Mouse (Mus musculus) hindbrain, embryonic 13.5 days (tissue): ENCODE data around the gene Pdgfc. TPM values are rescaled to one million over a fixed set of nuclear protein-coding genes. Genes with fewer than 3 reads are reported as not detected.

Experiments
- ATAC-seq: fragments of 200-750 bp; cut with Nextera tagmentation; 2 replicates; pipeline ENCODE4 v1.8.0; 2017; ENCODE audit warnings: moderate TSS enrichment; ENCODE audit not compliant: low FRiP score
- H3K27ac ChIP-seq: fragments of 300-500 bp; sonication (generic); 2 replicates; pipeline ENCODE4 v1.5.1; 2015; ENCODE audit warnings: inconsistent platforms, mild to moderate bottlenecking, moderate library complexity
- H3K27me3 ChIP-seq: fragments of 300-500 bp; sonication (generic); 2 replicates; pipeline ENCODE4 v1.6.1; 2015; ENCODE audit warnings: mild to moderate bottlenecking, inconsistent platforms
- H3K36me3 ChIP-seq: fragments of 300-500 bp; sonication (generic); 2 replicates; pipeline ENCODE4 v1.6.1; 2015; ENCODE audit warnings: mild to moderate bottlenecking, inconsistent platforms
- H3K4me1 ChIP-seq: fragments of 300-500 bp; sonication (generic); replicated peaks from 2 replicates; pipeline ENCODE4 v1.6.1; 2015; ENCODE audit warnings: inconsistent platforms
- H3K4me2 ChIP-seq: fragments of 300-500 bp; sonication (generic); 2 replicates; pipeline ENCODE4 v1.6.1; 2015; ENCODE audit warnings: inconsistent platforms, mild to moderate bottlenecking, moderate library complexity
- H3K4me3 ChIP-seq: fragments of 300-500 bp; sonication (generic); 2 replicates; pipeline ENCODE4 v1.5.1; 2015; ENCODE audit warnings: mild to moderate bottlenecking, inconsistent platforms
- H3K9ac ChIP-seq: fragments of 300-500 bp; sonication (generic); 2 replicates; pipeline ENCODE4 v1.6.1; 2015; ENCODE audit warnings: mild to moderate bottlenecking, inconsistent platforms
- H3K9me3 ChIP-seq: fragments of 300-500 bp; sonication (generic); 2 replicates; pipeline ENCODE4 v1.6.1; 2016; ENCODE audit warnings: inconsistent platforms
- WGBS: fragments of 180-500 bp; shearing (Covaris S2); methylation state at CpG from one replicate; pipeline ENCODE4 v1.1.7; 2015; 5-methylcytosine and 5-hydroxymethylcytosine counted together
- polyA plus RNA-seq: library from polyadenylated mRNA; unstranded; fragments of >200 nt; fragmentation: Nextera tagmentation; extraction: Ambion mirVana; gene quantifications from 2 replicates; pipeline ENCODE4 v1.2.1, GENCODE M21; 2015

Gene Pdgfc
- 5.3 and 6.8 TPM in 2 replicates for polyA plus RNA-seq

DNA sequence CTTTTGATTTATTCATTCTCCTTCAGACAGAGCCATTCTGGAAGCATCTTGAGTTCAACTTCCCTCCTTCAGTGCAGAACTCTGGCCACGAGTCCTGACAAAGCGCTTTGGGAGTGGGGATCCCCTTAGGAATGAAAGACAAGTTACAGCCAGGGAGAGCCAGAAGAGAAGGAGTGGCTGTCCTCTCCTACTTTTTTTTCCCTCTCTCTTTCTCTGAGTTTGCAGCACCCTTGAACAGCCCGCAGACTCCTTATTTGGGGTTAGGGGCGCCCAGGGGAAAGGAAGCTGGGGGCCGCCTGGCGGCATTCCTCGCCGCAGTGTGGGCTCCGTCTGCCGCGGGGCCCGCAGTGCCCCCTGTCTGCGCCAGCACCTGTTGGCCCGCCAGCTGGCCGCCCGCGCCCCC, at the start of gene Pdgfc:
TSS of gene Pdgfc (plus strand) at position 266 of the 403 bp plus-strand sequence.
- peaks cover 16% of the 10 kb centered on the region for H3K4me1 ChIP-seq
- peak within 1 kb of the TSS; percentile 93 for H3K4me2 ChIP-seq
- H3K27me3 ChIP-seq = no peaks in the 10 kb centered on the region
- peak within 1 kb of the TSS; percentile 78 for H3K9ac ChIP-seq
- no peaks in the 10 kb centered on the region for H3K9me3 ChIP-seq
- H3K4me3 ChIP-seq = peak within 1 kb of the TSS; percentile 77
- peak; percentile 79; the same call in 1 of the 2 replicates for ATAC-seq
- no peaks in the 10 kb centered on the region for H3K36me3 ChIP-seq
- WGBS = 2% methylated on average over 13 of the region's 17 CpGs
- peak within 1 kb of the TSS; percentile 77 for H3K27ac ChIP-seq

DNA sequence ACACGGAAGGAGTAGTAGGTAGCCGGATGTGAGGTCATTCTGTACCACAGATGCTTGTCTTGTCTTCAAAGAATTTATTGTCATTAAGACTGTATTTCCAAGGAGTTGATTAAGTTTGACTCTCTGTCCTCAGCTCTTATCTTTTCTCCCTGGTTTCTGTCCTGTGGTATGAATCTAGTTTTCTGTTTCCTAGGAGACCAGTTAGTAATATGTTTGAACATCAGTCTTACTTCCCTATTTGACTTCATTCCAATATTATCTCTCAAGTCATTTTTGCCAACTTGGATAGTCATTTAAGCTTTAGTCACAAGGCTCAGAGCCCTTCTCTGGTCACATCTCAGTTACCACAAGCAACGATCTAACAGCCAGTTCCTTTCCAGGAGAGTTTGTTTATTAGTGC, 27.0 kb upstream of the Pdgfc start:
- no peak for ATAC-seq
- H3K27ac ChIP-seq = no peak overlapping the region
- H3K27me3 ChIP-seq = no peaks in the 10 kb centered on the region
- H3K4me2 ChIP-seq = no peak overlapping the region
- no peaks in the 10 kb centered on the region for H3K36me3 ChIP-seq
- no peak overlapping the region for H3K9ac ChIP-seq
- H3K4me1 ChIP-seq = no peaks in the 10 kb centered on the region
- H3K9me3 ChIP-seq = no peaks in the 10 kb centered on the region
- H3K4me3 ChIP-seq = no peak overlapping the region
- 91% methylated on average over 3 of the region's 3 CpGs for WGBS

DNA sequence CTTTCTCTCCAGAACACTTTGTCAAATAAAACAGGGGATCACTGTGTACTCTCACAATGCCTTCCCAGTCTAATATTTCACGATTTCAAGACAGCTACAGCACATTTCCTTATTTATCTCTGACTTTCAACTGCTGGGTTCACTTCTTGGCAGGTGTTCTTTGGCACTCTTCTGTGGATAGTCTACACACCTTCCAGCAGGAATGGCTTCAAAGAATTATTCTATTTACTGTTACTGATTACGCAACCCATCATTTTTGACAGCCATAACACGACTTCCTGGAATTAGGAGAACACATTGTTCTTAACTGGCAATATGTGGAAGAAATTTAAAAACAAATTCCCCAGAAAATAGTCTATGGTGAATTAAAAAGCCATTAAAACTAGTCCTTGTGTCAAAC, 26.3 kb upstream of the Pdgfc start:
- no peaks in the 10 kb centered on the region for H3K4me1 ChIP-seq
- ATAC-seq = no peak
- no peaks in the 10 kb centered on the region for H3K9me3 ChIP-seq
- no peak overlapping the region for H3K27ac ChIP-seq
- no peak overlapping the region for H3K4me3 ChIP-seq
- H3K27me3 ChIP-seq = no peaks in the 10 kb centered on the region
- no peaks in the 10 kb centered on the region for H3K36me3 ChIP-seq
- no peak overlapping the region for H3K9ac ChIP-seq
- WGBS = 80% methylated on average over 3 of the region's 3 CpGs
- H3K4me2 ChIP-seq = no peak overlapping the region

DNA sequence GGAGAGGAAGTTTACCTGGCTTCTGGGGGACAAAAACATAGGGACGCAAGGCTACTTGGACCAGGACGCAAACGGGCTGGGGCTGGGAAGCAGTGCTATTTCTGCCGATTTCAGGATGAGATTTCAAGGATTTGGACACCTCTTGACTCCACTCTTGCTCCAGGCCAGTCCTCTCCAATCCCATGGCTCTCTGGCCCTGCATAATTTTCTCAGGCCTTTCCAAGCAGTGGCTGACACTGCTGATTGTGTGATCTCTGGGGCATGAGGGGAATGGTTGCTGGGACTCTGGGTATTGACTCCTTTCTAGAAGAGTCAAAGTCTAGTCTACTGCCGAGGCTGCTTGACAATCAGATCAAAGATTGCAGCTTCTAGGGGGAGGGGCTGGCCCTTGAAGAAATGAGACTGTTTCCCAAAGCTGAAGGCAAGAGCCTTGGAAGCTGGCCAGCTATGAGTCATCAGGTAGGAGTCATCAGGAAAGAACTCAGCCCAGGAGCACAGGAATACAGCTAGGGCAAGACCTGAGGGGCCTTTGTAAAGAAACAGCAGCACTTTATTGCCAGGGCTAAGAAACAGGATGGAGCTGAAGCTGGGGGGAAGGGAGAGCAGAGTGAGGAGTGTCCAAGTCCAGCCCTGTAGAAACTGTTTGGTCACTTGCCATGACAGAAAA, 18.7 kb upstream of the Pdgfc start:
- Histone ChIP-seq H3K9ac (no peak overlapping the region), H3K27me3 (no peaks in the 10 kb centered on the region), H3K4me2 (no peak overlapping the region), H3K27ac (no peak overlapping the region), H3K4me1 (no peaks in the 10 kb centered on the region), H3K9me3 (no peaks in the 10 kb centered on the region), H3K36me3 (no peaks in the 10 kb centered on the region), H3K4me3 (no peak overlapping the region)
- 82% methylated on average over 5 of the region's 5 CpGs for WGBS
- no peak for ATAC-seq

DNA sequence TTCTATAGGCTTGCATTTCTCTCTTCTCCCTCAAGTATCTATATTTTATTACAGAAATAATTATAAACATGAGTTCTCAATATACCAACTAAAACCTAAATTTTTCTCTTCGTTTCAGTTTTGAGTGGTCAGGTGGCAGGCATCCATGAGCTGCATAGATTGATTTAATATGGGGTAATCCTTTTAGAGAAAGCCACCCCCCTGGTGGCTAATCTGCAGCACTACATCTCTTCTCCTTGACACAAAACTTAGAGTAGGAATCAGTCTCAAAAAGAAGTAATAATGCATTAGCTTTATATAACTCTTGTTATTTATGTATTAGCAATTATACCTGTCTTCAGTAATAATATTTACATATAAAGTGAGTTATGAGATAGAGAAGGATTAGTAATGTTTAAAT, 16.2 kb upstream of the Pdgfc start:
- H3K9me3 ChIP-seq = no peaks in the 10 kb centered on the region
- H3K4me1 ChIP-seq = no peaks in the 10 kb centered on the region
- no peak for ATAC-seq
- 50% methylated on average over 1 of the region's 1 CpGs for WGBS
- no peaks in the 10 kb centered on the region for H3K27me3 ChIP-seq
- H3K27ac ChIP-seq = no peak overlapping the region
- no peak overlapping the region for H3K4me2 ChIP-seq
- no peaks in the 10 kb centered on the region for H3K36me3 ChIP-seq
- no peak overlapping the region for H3K9ac ChIP-seq
- no peak overlapping the region for H3K4me3 ChIP-seq

DNA sequence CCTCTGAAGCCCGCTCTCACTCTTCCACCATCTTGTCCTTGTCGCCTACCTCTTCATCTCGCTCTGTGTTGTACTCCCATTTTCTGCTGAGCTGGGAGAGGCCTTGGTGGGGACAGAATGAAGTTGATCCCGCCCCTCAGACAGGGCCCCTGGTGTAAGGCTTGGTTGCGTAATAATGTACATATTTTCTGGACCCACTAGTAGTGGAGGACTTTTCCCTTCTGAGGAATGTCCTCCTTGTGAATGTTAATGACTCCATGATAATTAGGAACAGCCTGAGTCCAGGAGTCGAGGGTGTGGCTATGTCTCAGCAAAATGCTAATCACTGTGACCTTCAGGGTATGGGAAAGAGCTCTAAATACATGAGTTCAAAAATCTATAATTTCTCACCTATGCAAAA, 14.4 kb upstream of the Pdgfc start:
- Histone ChIP-seq H3K9ac (no peak overlapping the region), H3K4me1 (no peaks in the 10 kb centered on the region), H3K27ac (no peak overlapping the region), H3K9me3 (no peaks in the 10 kb centered on the region), H3K4me2 (no peak overlapping the region), H3K36me3 (no peaks in the 10 kb centered on the region), H3K27me3 (no peaks in the 10 kb centered on the region), H3K4me3 (no peak overlapping the region)
- 78% methylated on average over 6 of the region's 6 CpGs for WGBS
- no peak for ATAC-seq

DNA sequence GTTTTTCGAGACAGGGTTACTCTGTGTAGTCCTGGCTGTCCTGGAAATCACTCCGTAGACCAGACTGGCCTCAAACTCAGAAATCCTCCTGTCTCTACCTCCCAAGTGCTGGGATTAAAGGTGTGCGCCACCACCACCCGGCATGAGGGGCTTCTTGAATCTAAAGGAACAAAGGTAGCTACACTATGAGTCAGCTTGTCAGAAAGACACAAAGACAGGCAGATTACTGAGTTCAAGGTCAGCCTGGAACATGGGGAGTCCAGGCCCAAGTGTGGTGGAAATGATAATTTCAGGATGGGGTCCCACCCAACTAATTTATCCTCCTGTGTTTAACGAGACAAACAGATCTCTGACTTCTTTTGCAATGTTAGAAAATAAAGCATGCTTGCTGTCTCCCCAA, 13.9 kb upstream of the Pdgfc start:
- ATAC-seq = no peak

DNA sequence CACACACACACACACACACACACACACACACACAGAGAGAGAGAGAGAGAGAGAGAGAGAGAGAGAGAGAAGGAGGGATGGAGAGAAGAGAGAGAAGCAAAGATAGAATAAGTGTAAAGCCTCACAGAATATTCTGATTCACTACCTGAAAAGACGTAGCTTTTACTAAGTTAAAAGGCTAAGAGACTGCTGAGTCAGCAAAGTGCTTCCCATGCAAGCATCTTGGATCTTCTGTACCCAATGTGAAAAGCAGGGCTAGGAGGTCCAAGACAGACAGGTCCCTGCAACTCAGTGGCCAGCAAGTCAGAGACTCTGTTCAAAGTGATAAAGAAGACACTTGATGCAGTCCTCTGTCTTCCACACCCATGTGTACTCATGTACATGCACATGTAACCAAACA, 13.4 kb upstream of the Pdgfc start:
- Histone ChIP-seq H3K9me3 (no peaks in the 10 kb centered on the region), H3K27ac (no peak overlapping the region), H3K27me3 (no peaks in the 10 kb centered on the region), H3K9ac (no peak overlapping the region), H3K4me3 (no peak overlapping the region), H3K36me3 (no peaks in the 10 kb centered on the region), H3K4me1 (no peaks in the 10 kb centered on the region), H3K4me2 (no peak overlapping the region)
- WGBS = 58% methylated on average over 1 of the region's 1 CpGs
- no peak for ATAC-seq

More for the DNA sequence above, 13.9 kb upstream of the Pdgfc start:
- H3K9ac ChIP-seq = no peak overlapping the region
- no peaks in the 10 kb centered on the region for H3K27me3 ChIP-seq
- no peak overlapping the region for H3K4me3 ChIP-seq
- H3K36me3 ChIP-seq = no peaks in the 10 kb centered on the region
- 85% methylated on average over 5 of the region's 5 CpGs for WGBS
- H3K27ac ChIP-seq = no peak overlapping the region
- H3K4me2 ChIP-seq = no peak overlapping the region
- H3K9me3 ChIP-seq = no peaks in the 10 kb centered on the region
- no peaks in the 10 kb centered on the region for H3K4me1 ChIP-seq

DNA sequence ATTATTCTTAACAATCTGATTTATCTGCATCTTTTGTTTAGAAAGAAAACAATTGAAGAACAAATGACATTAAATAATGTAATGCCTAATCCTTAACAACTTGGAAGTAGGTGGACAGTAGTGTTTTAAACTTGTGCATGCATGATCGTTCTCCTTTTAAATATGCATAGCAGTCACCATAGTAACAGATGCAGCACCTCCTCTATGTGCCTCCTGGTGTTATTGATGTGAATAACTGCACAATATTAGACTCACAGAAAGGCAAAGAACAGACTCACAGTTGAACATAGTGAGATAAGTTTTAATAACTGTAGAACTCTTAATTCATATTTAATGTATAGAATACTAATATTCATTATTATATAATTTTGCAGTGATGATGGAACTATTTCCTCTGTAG, 12.6 kb upstream of the Pdgfc start:
- Histone ChIP-seq H3K4me2 (no peak overlapping the region), H3K9me3 (no peaks in the 10 kb centered on the region), H3K27me3 (no peaks in the 10 kb centered on the region), H3K27ac (no peak overlapping the region), H3K4me1 (no peaks in the 10 kb centered on the region), H3K9ac (no peak overlapping the region), H3K4me3 (no peak overlapping the region), H3K36me3 (no peaks in the 10 kb centered on the region)
- ATAC-seq = 0 out of 2 replicates have a peak, but pooled peaks have one; percentile 57
- WGBS = 13% methylated on average over 1 of the region's 1 CpGs

DNA sequence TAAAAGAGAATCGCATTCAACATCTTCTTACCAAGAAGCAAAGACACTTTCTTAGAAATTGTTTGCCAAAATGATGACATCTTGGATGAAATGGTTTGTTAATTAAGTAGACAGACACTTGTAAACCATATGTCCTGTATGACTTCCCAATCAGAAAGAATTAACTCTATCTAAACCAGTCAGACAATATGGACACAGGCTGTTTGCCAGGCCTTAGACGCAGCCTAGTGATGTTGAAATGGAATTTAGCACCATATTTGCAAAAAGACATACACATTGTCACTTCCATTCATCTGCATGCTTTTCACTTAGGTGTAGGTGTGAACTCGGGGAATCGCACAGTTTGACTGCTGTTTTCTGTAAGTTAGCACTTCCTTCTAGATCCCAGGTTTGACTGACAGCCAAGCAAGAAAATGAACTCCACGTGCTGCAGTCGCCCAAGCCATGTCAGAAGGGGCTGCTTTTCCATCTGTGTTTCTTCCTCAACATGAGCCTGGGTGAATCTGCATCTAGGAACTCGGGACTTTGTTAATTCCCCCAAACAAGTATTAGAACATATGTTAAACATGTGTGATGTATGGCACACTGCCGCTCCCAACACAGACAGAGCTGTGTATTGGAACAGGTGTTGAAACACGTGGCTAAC, 10.5 kb upstream of the Pdgfc start:
- H3K36me3 ChIP-seq = no peaks in the 10 kb centered on the region
- WGBS = 73% methylated on average over 9 of the region's 9 CpGs
- no peak overlapping the region for H3K27ac ChIP-seq
- no peaks in the 10 kb centered on the region for H3K9me3 ChIP-seq
- ATAC-seq = no peak
- no peak overlapping the region for H3K4me3 ChIP-seq
- H3K9ac ChIP-seq = no peak overlapping the region
- H3K4me1 ChIP-seq = no peaks in the 10 kb centered on the region
- H3K4me2 ChIP-seq = no peak overlapping the region
- no peaks in the 10 kb centered on the region for H3K27me3 ChIP-seq

DNA sequence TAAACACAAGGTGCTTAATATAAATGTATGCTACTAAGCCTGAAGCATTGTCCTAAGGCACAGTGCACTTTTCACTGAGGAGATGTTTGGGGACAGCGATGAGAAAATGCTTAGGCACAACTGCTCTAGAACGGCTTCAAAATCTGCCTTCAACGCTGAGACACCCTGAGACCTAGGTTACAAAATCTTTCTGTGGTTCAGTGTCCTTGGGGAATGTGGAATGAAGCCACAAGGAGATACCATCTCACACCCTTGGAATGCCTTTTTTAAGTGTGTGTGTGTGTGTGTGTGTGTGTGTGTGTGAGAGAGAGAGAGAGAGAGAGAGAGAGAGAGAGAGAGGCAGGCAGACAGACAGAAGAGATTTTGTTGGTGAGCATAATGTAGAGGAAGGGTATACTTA, 7.9 kb upstream of the Pdgfc start:
- no peaks in the 10 kb centered on the region for H3K27me3 ChIP-seq
- ATAC-seq = no peak
- no peak overlapping the region for H3K4me3 ChIP-seq
- H3K9me3 ChIP-seq = no peaks in the 10 kb centered on the region
- H3K9ac ChIP-seq = no peak overlapping the region
- H3K4me2 ChIP-seq = no peak overlapping the region
- H3K27ac ChIP-seq = no peak overlapping the region
- no peaks in the 10 kb centered on the region for H3K36me3 ChIP-seq
- no peaks in the 10 kb centered on the region for H3K4me1 ChIP-seq
- 92% methylated on average over 3 of the region's 3 CpGs for WGBS

DNA sequence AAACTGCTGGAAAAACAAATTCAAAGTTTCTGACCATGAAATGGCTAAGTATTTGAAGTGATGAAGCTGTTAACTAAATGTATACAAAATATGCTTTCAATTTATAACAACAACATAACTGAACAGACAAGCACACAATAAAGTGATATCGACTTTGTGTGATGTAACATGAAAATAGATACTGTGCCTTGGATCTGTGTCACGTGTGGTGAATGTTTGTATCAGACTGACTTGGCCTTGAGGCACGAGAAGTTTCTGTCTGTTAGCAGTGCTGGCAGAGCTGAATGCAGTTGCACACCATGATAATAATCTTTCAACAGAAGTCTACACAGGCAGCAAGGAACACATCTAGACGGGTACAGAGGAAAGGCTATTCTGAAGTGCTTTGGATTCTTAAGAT, 6.9 kb upstream of the Pdgfc start:
- H3K36me3 ChIP-seq = no peaks in the 10 kb centered on the region
- H3K9ac ChIP-seq = no peak overlapping the region
- no peak overlapping the region for H3K4me3 ChIP-seq
- no peaks in the 10 kb centered on the region for H3K9me3 ChIP-seq
- H3K27ac ChIP-seq = no peak overlapping the region
- no peaks in the 10 kb centered on the region for H3K4me1 ChIP-seq
- no peak overlapping the region for H3K4me2 ChIP-seq
- no peaks in the 10 kb centered on the region for H3K27me3 ChIP-seq
- ATAC-seq = no peak
- 78% methylated on average over 4 of the region's 4 CpGs for WGBS

DNA sequence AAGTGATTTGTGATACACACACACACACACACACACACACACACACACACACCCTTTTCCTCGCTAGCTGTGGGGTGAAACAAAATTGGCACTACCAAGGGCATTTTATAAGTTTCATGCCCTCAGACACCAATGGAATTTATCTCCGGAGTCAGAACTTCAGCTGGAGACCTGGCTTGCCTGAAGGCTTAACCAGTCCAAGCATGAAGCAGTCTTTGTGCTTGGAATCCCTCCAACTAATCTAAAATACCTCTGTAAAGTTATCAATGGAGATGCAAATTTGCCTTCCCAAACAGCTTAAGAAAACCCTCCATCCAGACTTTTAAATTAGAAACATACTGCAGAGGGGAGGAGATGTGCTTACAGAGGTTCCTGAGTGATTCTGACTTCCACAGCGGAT, 6.3 kb upstream of the Pdgfc start:
- H3K4me3 ChIP-seq = no peak overlapping the region
- no peaks in the 10 kb centered on the region for H3K4me1 ChIP-seq
- H3K9ac ChIP-seq = no peak overlapping the region
- no peak overlapping the region for H3K27ac ChIP-seq
- H3K36me3 ChIP-seq = no peaks in the 10 kb centered on the region
- no peaks in the 10 kb centered on the region for H3K27me3 ChIP-seq
- ATAC-seq = no peak
- WGBS = 65% methylated on average over 3 of the region's 3 CpGs
- H3K4me2 ChIP-seq = no peak overlapping the region
- H3K9me3 ChIP-seq = no peaks in the 10 kb centered on the region
